ENCODE assay signal across 8 mouse cellular contexts in the genomic region with DNA sequence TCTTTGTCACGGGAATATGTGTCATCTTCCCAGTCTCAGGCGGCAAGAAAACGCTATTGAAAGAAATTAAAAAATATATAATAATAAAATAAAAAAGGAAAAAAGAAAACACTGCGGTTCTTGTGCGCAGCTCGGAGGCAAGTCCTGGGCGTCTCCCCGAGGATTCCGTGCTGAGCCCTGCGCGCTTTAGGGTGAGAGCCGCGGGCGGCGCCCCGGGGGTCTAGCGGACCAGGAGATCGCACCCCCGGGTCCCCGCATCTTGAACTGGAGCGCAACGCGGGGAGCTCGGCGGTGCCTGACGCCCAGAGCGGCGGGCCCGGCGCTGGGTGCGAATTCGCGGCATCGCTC. TPM values are rescaled to one million over a fixed set of nuclear protein-coding genes. Genes with fewer than 3 reads are reported as not detected.
A peak's percentile ranks its signal among the peaks of the same experiment; 100 is the strongest.
DNase-seq lines count a peak whose midpoint lies in the region; ATAC-seq lines count a peak whose summit lies in the region.

No protein-coding gene starts in this region.

- H3K4me2 ChIP-seq in neural tube, embryonic 11.5 days (ENCODE audit: low read depth): peak overlapping the region; percentile 93
- H3K4me2 ChIP-seq in limb, embryonic 15.5 days: peak overlapping the region; percentile 98
- H3K4me2 ChIP-seq in stomach, embryonic 16.5 days (ENCODE audit: low read depth, low read length): peak overlapping the region; percentile 97

- WGBS in neural tube, embryonic 11.5 days: under 1% methylated on average over 29 of the region's 34 CpGs
- whole genome bisulfite sequencing in limb, embryonic 15.5 days: under 1% methylated on average over 34 of the region's 34 CpGs
- WGBS in stomach, embryonic 16.5 days: under 1% methylated on average over 34 of the region's 34 CpGs

- peaks cover 67% of the 10 kb centered on the region for H3K27me3 ChIP-seq in erythroblast, embryonic 14.5 days (ENCODE audit: control insufficient read depth)
- H3K27me3 ChIP-seq in neural tube, embryonic 11.5 days (ENCODE audit: control insufficient read depth, insufficient read depth, low read length): peaks cover 27% of the 10 kb centered on the region
- H3K27me3 ChIP-seq in limb, embryonic 15.5 days: peaks cover 33% of the 10 kb centered on the region
- no peaks in the 10 kb centered on the region for H3K27me3 ChIP-seq in stomach, embryonic 16.5 days (ENCODE audit: control insufficient read depth, insufficient read depth, low read length)

- H3K36me3 ChIP-seq in erythroblast, embryonic 14.5 days (ENCODE audit: control insufficient read depth): no peaks in the 10 kb centered on the region
- H3K36me3 ChIP-seq in neural tube, embryonic 11.5 days (ENCODE audit: control insufficient read depth, insufficient read depth, low read length): no peaks in the 10 kb centered on the region
- no peaks in the 10 kb centered on the region for H3K36me3 ChIP-seq in limb, embryonic 15.5 days
- H3K36me3 ChIP-seq in stomach, embryonic 16.5 days (ENCODE audit: control insufficient read depth, insufficient read depth, low read length): no peaks in the 10 kb centered on the region

- DNase-seq in neural tube, embryonic 11.5 days (ENCODE audit: low spot score): no peak
- no peak for DNase-seq in neural tube, embryonic 10.5 days (ENCODE audit: extremely low spot score, low spot score)
- no peak for DNase-seq in right cerebral cortex, postnatal 14 days
- DNase-seq in urinary bladder, postnatal 25 days (ENCODE audit: low spot score): no peak

- peak overlapping the region; percentile 49 for H3K4me3 ChIP-seq in erythroblast, embryonic 14.5 days (replicated peaks)
- peak overlapping the region; percentile 62 for H3K4me3 ChIP-seq in neural tube, embryonic 11.5 days (ENCODE audit: low read depth, low read length)
- H3K4me3 ChIP-seq in limb, embryonic 15.5 days: peak overlapping the region; percentile 73
- H3K4me3 ChIP-seq in stomach, embryonic 16.5 days (replicated peaks; ENCODE audit: low read length): peak overlapping the region; percentile 69

- no peak overlapping the region for H3K27ac ChIP-seq in neural tube, embryonic 11.5 days (ENCODE audit: low read depth, low read length)
- H3K27ac ChIP-seq in limb, embryonic 15.5 days: no peak overlapping the region
- H3K27ac ChIP-seq in stomach, embryonic 16.5 days (ENCODE audit: low read length): no peak overlapping the region

- no peaks in the 10 kb centered on the region; the same call in 1 of the 2 replicates for H3K9me3 ChIP-seq in erythroblast, embryonic 14.5 days (ENCODE audit: control insufficient read depth, low read length)
- H3K9me3 ChIP-seq in neural tube, embryonic 11.5 days (ENCODE audit: control insufficient read depth, low read length): no peaks in the 10 kb centered on the region
- no peaks in the 10 kb centered on the region for H3K9me3 ChIP-seq in limb, embryonic 15.5 days
- H3K9me3 ChIP-seq in stomach, embryonic 16.5 days (replicated peaks; ENCODE audit: control insufficient read depth, low read length): no peaks in the 10 kb centered on the region

- no peak for ATAC-seq in erythroblast, adult 5-6 weeks (replicated peaks; ENCODE audit: low FRiP score, poor library complexity, severe bottlenecking)
- peak; percentile 10; the same call in 1 of the 2 replicates for ATAC-seq in neural tube, embryonic 11.5 days (ENCODE audit: insufficient read depth, low FRiP score, low TSS enrichment)
- ATAC-seq in limb, embryonic 15.5 days (ENCODE audit: insufficient number of reproducible peaks, low FRiP score, low TSS enrichment, low read depth): no peak
- ATAC-seq in stomach, embryonic 16.5 days (ENCODE audit: insufficient read depth, low FRiP score): peak; percentile 12; the same call in 1 of the 2 replicates

- no peaks in the 10 kb centered on the region for H3K4me1 ChIP-seq in erythroblast, embryonic 14.5 days (ENCODE audit: control insufficient read depth)
- no peaks in the 10 kb centered on the region; the same call in 1 of the 2 replicates for H3K4me1 ChIP-seq in neural tube, embryonic 11.5 days (ENCODE audit: control insufficient read depth, insufficient read depth, low read length)
- peaks cover 25% of the 10 kb centered on the region for H3K4me1 ChIP-seq in limb, embryonic 15.5 days
- H3K4me1 ChIP-seq in stomach, embryonic 16.5 days (ENCODE audit: control insufficient read depth, insufficient read depth, low read length): peaks cover 7% of the 10 kb centered on the region; the same call in 1 of the 2 replicates

- peak overlapping the region; percentile 63 for H3K9ac ChIP-seq in neural tube, embryonic 11.5 days (ENCODE audit: low read length)
- H3K9ac ChIP-seq in limb, embryonic 15.5 days: peak overlapping the region; percentile 74
- H3K9ac ChIP-seq in stomach, embryonic 16.5 days (ENCODE audit: low read length): peak overlapping the region; percentile 87

RNA-seq across cellular contexts. Expression of a gene that starts 0.3 kb away (rescaled TPM):
- polyA plus RNA-seq in erythroblast, embryonic 14.5 days (2012): 0.06 TPM in 1 of 2 replicates, not detected in the other
- total RNA-seq in erythroblast, adult 5-6 weeks (2015; ENCODE audit: low replicate concordance): 39.0 and 44.9 TPM in 2 replicates
- 16.8 and 30.0 TPM in 2 replicates for total RNA-seq in erythroblast, adult 5-6 weeks (2017; ENCODE audit: low replicate concordance)
- 9.5 and 11.2 TPM in 2 replicates for polyA plus RNA-seq in neural tube, embryonic 11.5 days (2014; fragmentation: Nextera tagmentation; extraction: Ambion mirVana)
- 13.8 and 14.0 TPM in 2 replicates for polyA plus RNA-seq in limb, embryonic 15.5 days (2015; fragmentation: Nextera tagmentation; extraction: Ambion mirVana)
- 9.3 and 9.5 TPM in 2 replicates for polyA plus RNA-seq in stomach, embryonic 16.5 days (2015; fragmentation: Nextera tagmentation; extraction: Ambion mirVana)

Comparison
In these comparisons a context has a peak if more than half of its experiments do, and no peak if none do; other contexts are left out.
1. ATAC-seq: peak in neural tube, embryonic 11.5 days (single experiment) and stomach, embryonic 16.5 days (single experiment); none in erythroblast, adult 5-6 weeks (single experiment) and limb, embryonic 15.5 days (single experiment).
2. Peak in every context shown above with its lines, with median percentiles within 50 percentile points of each other: H3K4me3 ChIP-seq, H3K4me2 ChIP-seq and H3K9ac ChIP-seq.